Mouse (Mus musculus) liver, adult (tissue): ENCODE results near the gene Crlf2.

Experiments
- GATA4 ChIP-seq: IDR thresholded peaks from 2 replicates; pipeline ENCODE4 v1.6.1; 2014; ENCODE audit warnings: mild to moderate bottlenecking, low read length; ENCODE audit not compliant: insufficient replicate concordance

Gene Crlf2

GRCm38 (mm10) chr5:109558404-109559160, at the start of gene Crlf2:
Crlf2 (minus strand) TSS chr5:109558993.
- TF ChIP-seq GATA4: no peak

- no peak for TF ChIP-seq GATA4
Observed at GRCm38 (mm10) chr5:109602585-109602984, 43.8 kb upstream of the Crlf2 start.

GRCm38 (mm10) chr5:109601080-109601479, 42.3 kb upstream of the Crlf2 start:
- no peak for TF ChIP-seq GATA4

GRCm38 (mm10) chr5:109598876-109599275, 40.1 kb upstream of the Crlf2 start:
- no peak for TF ChIP-seq GATA4

- TF ChIP-seq GATA4: no peak
Observed at GRCm38 (mm10) chr5:109596647-109597046, 37.9 kb upstream of the Crlf2 start.

- no peak for TF ChIP-seq GATA4
Observed at GRCm38 (mm10) chr5:109562829-109563228, 4.0 kb upstream of the Crlf2 start.

GRCm38 (mm10) chr5:109559191-109559590, 398 bp upstream of the Crlf2 start:
- no peak for TF ChIP-seq GATA4

GRCm38 (mm10) chr5:109558123-109558403, 730 bp downstream of the Crlf2 start:
- TF ChIP-seq GATA4: no peak

- TF ChIP-seq GATA4: peak; percentile 12; the same call in 1 of the 2 replicates
Observed at GRCm38 (mm10) chr5:109557321-109558122, 1.3 kb downstream of the Crlf2 start.

- no peak for TF ChIP-seq GATA4
Observed at GRCm38 (mm10) chr5:109556591-109557320, 2.0 kb downstream of the Crlf2 start.

- TF ChIP-seq GATA4: no peak
Observed at GRCm38 (mm10) chr5:109555676-109556571, 2.9 kb downstream of the Crlf2 start.

- no peak for TF ChIP-seq GATA4
Observed at GRCm38 (mm10) chr5:109555236-109555675, 3.5 kb downstream of the Crlf2 start.

GRCm38 (mm10) chr5:109554091-109555050, 4.4 kb downstream of the Crlf2 start:
- no peak for TF ChIP-seq GATA4

- no peak for TF ChIP-seq GATA4
Observed at GRCm38 (mm10) chr5:109553160-109553930, 5.4 kb downstream of the Crlf2 start.
